Mouse (Mus musculus) ovary, adult 18-20 months (tissue): ENCODE data around the gene Doc2a.

Experiments
- DNase-seq: peaks from one replicate; pipeline ENCODE4 v3.0.0; 2022; ENCODE audit warnings: low spot score, mixed read lengths

The Doc2a gene

DNA sequence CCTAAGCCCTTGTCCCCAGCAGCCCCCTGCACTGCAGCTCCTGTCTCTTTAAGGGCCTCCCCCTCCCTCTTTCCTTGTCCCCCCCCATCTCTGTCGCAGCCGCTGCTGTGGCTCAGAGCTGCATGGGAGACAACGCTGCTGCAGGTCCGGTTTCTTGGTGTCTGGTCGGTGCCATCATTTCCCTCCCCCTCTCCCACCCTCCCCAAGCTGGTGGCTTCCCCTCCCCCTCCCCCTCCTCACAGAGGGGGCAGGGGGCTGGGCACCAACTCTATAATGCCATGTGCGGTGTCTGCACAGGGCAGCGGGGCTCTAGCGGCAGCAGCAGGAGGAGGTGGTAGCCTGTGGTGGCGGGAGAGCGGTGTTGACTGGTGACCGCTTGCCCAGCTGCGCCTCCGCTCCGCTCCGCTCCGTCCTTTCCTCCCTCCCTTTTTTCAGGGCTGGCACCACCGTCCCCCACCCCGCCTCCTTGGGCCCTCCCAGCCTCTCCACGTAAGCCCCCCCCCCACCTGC lies 24.0 kb upstream of the Doc2a start:
- DNase-seq = no peak

DNA sequence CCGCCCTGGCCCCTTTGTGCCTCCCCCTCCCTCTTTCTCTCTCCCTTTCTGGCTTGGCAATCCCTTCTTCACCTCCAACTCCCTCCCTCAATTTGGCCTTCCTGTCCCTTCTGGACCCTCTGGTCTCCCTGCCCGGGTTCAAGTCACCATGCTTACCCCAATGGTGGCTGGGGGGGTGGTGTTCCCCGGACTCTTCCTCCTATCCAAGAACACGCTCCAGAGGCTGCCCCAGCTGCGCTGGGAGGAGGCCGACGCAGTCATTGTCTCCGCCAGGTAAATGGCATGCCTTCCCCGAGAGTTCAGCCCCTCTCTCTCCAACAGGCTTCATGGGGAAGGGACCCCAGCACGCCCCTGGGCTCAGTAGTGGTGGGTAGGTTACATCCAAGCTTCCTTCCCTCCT lies 23.3 kb upstream of the Doc2a start:
- no peak for DNase-seq

DNA sequence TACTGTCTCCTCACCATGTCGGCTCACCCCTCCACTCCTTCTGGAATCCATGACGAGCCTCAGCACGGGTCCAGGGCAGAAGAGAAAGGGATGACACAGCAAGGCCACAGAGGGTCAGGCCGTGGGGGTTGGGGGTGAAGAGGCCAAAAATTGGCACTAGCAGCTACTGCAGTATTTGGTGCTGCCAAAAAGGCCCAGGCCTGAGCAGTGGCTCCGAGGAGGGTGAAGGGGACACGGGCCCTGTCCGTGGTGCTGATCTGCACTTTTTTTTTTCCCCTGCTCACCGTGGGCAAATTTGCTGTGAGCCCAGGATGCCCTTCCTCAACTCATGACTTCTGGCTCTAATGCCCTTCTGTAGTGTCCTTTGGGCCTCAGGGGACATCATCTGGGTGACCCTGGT lies 21.8 kb upstream of the Doc2a start:
- DNase-seq = no peak

DNA sequence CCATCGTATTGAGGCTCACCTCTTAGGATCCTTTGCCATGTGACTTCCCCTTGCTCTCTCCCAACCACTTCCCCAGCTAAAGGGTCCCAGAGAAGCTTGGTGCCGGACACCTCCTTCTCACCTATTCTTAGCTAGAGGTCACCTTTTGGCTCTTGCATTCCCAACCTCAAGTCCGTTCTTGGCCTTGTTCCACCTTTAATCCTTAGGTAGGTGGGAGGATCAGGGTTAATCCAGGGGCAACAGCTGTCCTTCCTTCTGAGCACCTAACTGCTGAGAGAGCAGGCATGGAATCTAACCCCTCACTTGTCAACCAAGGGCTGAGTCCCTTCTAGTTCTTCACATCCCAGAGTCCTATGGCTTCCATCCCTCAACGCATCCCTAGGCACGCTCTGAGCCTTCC lies 21.3 kb upstream of the Doc2a start:
- no peak for DNase-seq

DNA sequence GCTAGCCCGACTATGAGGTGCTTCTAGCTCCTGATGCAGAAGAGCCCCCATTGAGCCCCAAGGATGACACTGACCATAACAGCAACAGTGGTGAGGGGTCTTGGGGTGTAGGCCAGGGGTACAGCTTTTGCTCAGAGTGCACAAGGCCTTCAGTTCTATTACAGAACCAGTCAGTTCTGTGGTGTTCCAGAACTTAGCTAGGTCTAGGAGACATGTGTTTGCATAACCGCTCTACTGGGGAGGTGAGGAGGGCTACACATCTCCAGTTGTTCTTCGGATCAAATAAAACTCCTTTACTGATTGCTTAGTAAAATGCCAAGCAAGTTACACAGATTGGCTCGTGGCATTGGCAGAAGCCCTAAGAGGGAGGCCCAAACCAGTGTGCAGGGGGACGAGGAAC lies 15.7 kb upstream of the Doc2a start, which contains the start of gene 4930451I11Rik:
TSS of gene 4930451I11Rik (minus strand) at position 101 of the 400 bp plus-strand sequence.
- no peak for DNase-seq

DNA sequence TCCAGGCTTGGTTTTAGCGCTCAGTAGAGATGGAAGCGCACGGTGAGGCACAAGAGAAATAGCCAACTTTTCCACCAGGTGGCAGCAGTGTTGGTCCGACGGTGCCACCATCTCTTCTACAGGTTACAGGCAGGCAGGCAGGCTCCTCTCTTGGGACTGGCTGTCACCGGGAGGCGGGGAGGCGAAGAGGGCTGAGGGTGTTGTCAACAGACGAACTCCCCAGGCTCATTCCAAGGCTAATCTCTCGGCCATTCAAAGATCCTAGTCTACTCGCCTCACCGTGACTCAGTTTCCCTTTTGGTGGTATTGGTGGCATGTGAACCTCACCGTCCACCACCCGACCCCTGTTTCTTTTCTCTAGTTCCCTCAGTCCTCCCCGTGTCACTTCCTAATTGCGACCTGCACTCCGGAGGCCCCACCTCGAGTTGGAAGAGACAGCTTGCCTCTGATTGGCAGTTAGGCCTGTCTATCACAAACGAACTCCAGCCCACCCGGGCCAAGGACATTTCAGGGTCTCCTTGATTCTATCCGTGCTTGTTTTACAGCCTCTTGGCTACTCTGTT lies 15.1 kb upstream of the Doc2a start:
- peak; percentile 38 for DNase-seq

DNA sequence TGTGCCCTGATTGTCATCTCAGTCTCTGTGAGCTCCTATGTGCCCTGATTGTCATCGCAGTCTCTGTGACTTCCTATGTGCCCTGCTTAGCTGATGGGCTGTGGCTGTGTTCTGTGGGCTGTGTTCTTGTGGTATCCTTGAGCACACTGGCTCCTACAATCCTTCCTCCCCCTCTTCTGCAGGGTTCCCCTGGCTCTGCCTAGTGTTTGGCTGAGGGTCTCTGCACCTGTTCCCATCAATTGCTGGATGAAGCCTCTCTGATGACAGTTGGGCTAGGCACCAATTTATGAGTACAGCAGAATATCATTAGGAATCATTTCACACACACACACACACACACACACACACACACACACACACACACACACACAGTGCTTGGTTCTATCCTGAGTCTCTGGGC lies 13.9 kb upstream of the Doc2a start:
- no peak for DNase-seq

DNA sequence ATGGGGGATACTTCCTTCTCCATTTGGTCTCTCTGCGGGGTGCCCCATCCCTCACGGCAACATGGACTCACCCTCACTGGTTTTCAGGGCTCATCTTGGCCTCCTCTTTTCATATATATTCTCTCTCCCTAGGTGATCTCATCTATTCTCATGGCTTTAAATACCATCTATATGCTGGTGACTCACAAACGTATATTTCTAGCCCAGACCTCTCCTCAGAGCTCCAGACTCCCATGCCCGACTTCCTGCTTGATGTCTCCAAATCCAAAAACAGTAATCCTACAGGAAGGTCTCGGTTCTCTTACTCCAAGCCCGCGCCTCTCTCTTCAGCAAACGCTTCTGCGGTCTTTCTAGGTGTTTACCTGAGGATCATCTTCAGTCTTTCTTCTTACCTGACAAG lies 3.9 kb upstream of the Doc2a start:
- DNase-seq = no peak

DNA sequence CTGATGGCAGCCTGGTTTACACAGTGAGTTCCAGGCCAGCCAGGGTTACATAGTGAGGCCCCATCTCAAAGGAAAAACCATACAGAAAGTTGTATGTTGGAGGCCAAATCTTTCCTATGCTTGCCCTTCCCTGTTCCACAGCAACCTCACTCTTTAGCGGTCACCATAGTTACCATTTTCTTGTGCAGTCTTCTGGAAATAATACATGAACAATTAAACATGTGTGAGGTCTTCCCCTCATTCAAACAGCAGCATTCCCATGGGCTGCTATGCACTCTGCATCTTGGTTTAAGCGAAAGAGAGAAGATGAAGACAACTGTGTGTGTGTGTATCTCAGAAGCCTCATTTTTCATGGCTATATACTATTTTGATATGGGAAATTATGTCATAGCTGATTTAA lies 1.7 kb upstream of the Doc2a start:
- DNase-seq = no peak

DNA sequence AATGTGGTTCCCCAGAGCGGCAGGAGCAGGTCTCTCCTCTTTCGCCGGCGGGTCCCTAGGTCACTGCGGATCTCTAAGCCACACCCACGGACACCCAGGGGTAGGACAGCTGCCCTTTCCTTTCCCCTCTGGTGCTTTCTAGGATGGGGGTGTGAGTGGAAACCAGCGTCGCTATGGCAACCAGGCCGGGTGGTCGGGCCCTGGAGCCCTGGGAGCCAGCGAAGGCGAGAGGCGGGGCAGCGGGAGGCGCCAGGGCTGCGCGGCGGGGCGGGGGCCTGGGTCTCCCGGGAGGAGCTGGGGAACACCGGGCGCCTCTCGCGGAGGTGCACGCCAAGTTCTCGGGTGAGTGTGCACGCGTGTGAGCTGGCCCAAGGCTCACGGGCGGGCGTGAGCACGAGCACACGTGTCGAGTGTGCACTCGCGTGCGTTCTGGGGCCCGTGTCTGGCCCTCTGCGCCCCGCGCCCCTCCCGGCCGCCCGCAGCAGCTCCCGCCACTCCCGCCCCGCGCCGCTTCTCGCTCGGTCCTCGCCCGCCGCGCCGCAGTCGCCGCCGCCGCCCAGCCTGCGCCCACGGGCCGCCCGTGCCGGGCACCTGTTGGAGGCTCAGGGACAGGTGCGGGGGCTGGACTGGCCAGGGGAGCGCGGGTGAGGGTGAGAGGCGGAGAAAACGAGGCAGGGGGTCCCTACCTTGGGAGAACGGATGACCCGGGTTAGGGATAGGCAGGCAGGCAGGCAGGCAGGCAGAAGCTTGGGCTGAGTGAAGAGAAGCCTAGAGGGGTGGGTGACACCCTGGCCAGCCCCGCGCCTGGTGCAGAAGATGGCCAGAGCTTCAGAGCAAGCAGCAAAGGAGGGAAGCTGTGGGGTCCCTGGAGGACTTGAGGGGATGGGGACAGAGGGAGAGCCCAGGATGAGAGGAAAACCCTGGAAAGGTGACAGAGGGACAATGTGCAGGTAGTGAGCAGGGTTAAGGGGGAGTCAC lies 494 bp downstream of the Doc2a start:
- no peak for DNase-seq

DNA sequence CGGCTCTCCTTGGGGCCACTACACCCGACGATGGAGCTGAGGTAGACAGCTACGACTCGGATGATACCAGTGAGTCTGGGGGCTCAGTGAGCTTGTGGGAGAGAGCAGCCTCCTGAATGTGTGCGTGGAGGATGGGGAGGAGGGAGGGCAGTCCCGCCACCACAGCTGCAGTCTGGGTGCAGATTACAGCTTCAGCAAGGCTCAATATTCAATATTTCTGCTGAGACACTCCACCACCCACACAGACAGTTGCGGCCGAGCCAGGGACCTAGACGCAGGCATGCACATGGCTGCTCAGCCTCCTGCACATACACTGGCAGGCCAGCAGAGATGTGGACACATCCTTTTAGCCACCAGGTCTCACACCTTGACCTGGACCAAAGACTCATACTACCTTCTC lies 1.6 kb downstream of the Doc2a start:
- no peak for DNase-seq

DNA sequence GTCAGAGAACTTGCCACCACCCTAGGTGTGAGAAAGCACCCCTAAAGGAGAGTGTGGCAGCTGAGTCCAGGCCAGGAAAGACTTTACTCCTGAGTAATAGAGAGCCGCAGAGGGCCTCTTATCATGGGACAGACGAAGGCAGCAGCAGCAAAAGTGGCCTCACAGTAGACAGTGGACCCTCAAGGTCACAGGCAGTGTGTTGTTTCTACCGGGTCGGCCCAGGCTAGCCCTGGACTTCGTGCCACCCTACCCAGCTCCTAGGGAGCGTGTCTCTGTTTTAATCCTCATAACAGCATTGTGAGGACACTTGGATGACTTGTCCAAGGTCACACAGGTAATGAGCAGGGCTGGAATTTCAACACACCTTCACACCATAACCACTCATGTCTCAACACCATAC lies 2.9 kb downstream of the Doc2a start:
- DNase-seq = no peak

DNA sequence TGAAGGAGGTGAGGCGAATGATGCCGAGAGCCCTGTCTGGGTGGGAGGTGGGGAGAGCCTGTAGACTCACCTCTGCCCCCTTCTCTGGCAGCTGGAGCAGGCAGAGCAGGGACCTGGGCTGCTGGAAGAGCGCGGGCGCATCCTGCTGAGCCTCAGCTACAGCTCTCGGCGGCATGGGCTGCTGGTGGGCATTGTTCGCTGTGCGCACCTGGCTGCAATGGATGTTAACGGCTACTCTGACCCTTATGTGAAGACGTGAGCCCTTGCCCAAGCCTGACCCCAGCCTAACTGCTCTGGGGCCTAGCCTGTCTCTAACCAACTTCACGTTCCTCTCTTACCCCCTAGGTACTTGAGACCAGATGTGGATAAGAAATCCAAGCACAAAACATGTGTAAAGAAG lies 4.0 kb downstream of the Doc2a start:
- no peak for DNase-seq

DNA sequence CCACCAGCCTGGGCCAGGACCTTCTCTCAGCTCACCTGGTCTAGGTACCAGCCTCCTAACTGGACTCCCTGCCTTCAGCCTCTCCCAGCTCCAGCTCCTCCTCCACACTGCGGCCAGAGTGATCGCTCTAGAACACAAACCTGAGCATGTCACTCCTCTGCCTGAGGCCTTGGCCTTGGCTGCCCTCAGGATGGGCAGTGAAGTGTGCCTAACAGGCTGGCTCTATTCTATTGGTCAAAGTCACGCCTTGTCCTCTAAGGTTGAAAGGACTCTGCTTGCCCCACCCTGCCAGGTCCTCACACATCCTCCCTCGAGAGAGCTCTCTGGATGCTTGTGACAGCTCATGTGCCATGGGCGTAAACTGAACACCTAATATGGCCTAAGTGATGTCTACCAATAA lies 6.2 kb downstream of the Doc2a start:
- no peak for DNase-seq

DNA sequence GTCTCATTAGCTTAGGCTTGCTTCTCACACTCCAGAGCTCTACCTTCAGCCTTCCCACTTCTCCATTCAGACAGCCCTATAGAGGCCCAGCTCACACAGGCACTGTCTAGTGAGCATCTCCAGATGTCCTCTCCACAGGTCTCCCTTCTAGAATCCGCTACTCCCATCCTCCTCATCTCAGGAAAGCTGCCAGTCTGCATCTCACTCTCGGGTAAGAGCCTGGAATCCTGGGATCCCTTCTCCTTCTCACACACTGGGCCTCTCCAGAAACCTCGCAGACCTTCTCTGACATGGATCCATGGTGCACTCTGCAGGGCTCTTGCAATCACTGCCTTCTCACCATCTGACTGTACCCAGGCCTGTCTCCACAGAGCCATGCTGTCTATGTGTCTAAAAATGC lies 8.4 kb downstream of the Doc2a start:
- DNase-seq = no peak

DNA sequence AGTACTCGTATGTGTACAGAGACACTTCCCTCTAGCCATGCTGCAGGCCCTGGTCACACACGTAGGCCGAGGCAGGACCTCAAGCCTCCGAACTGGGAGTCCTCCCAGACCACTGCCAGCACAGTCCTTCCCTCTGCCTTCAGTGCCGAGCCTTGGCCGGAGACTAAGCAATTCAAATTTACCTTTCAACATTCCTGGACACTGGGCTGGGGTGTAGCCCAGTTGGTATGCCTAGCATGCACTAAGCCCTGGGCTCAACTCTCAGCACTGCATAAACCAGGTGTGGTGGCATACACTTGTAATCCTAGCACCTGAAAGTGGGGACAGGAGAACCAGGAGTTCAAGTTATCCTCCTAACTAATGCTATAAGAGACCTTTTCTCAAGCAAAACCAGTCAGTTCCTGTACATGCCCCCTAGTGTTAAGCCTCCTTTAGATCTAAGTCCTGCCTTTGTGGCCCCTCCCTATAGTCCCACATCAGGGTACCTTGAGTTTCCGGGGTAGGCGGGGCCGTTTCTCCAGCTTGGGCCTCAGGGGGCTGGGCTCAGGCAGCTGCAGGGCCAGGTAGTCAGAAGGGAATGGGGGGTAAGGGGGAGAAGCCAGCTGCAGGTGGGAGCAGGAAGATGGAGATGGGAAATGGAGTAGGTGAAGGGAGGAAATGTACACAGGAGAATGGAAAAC lies 9.7 kb downstream of the Doc2a start:
- DNase-seq = no peak

DNA sequence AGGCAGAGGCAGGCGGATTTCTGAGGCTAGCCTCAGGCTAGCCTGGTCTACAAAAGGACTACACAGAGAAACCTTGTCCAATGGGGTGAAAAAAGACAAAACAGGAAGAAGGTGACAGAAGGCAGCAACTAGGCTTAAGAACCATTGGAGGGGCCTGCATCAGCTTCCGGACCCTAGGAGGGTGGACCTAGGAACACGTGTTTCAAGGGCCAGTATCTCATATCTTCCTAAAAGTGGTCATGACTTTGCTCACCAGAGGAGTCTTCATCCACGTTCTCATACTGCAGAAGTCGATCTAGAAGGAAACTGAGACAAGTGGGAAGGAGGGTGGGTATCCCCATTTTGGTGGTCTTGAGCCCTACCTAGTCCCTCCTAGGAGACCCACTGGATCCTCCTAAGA lies 13.8 kb downstream of the Doc2a start:
- DNase-seq = no peak

DNA sequence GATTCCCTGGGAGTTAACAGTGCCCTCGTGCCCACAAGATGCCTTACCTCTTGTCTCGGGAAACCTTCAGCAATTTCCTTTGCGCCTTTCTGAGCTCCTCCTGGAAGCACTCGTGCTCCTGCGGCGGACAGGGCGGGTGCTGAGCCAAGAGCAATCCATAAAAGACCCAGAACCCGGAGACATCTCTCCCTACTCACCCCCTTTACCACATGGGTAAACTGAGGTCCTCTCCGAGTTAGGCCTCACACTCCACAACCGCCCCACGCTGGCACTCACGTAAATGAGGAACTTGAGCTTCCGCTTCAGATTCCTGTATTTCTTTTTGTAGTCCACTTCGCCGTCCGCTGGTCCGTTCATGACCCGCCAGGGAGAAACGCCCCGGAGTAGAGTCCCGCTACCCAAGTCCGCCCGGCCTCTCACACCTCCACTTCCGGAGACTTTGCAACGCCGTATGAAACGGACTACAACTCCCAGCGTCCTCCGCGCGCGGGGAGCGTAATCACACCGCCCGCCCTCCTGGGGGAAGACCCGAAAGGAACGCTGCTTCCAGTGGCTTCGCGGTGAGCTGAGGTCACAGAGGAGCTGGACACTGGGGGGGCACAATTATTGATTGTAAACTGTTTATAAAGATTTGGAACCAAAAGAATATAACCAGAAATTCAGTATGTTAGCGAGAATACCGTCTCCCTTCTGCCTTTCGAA lies 14.4 kb downstream of the Doc2a start, which contains the start of gene Hirip3:
TSS of gene Hirip3 (plus strand) at position 544 of the 702 bp plus-strand sequence.
- DNase-seq = peak; percentile 91

DNA sequence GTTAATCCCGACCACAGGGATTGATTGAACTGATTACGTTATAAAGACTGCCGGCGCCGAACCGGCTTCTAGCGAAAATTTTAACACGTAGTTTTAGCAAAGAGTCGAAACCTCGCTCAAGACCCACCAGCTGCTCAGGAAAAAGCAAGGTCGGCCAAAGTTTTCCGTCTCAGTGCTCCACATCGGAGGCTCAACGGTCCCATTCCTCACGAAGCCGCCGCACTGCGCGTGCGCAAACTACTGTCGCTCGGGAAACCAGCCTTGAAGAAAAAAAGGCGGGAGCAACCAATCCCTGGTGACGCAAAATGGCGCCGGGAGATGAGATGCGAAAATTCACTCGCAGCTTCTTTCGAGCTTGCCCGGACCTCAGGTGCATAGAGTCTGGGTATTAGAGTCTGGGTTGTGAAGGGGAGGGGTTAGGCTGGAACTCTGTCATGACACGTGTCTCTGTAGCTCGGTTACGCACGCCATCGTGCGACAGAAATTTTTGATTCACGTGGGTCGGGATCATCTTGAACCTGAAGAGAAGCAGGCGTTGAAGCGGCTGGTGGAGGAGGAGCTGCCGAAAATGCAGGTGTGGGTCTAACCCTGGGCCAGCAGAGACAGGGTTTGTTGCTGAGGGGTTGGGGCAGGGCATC lies 15.1 kb downstream of the Doc2a start, which contains the start of gene Ino80e:
TSS of gene Ino80e (minus strand) at position 231 of the 638 bp plus-strand sequence.
- peak; percentile 86 for DNase-seq

DNA sequence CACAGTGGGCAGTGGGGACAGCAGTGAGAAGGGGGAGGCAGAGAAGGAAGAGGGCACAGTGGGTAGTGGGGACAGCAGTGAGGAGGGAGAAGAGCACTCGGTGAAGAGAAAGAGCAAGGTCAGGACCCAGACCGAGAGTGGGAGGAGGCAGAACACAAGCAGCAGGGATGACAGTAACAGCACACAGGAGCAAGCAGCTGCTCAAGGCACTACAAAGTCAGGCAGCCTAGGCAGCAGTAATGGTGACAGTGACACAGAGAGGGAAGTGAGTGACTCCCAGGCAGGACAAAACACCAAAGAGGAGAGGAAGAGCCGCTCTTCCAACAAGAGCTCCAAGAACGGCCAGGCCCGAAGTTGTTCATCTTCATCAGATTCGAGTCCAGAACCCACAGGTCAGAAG lies 16.6 kb downstream of the Doc2a start:
- DNase-seq = no peak

DNA sequence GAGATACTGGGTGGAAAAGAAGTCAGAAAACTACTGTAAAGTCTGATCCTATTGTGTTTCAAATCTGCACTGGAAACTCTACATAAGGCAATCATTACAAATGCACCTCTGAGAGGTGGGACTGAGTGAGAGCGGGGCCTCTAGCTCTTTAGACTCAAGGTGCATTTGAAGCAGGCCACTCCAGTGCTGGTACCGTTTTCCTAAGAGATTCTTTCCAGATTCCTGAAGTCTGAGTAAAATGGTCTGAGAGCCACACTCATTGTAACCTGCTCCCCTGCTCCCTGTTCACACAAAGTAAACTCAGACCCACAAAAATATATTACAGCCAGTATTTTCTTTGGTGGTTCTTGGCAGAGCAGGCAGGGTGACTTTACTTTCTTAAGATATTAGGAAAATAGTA lies 20.3 kb downstream of the Doc2a start:
- DNase-seq = no peak
